Mouse (Mus musculus) fibroblast of lung, adult 2 months (primary cell): ENCODE data around the gene Traf1.

Experiments used
- DNase-seq: peaks from one replicate; pipeline ENCODE4 v3.0.0-alpha.2; 2011; ENCODE audit warnings: low read depth

Traf1 gene

GRCm38 (mm10) chr2:34941061-34941675, 20.4 kb downstream of the Traf1 start:
- no peak for DNase-seq

- no peak for DNase-seq
Observed at GRCm38 (mm10) chr2:34940246-34940645, 21.3 kb downstream of the Traf1 start.

GRCm38 (mm10) chr2:34938269-34939208, 23.0 kb downstream of the Traf1 start:
- DNase-seq = peak; percentile 53

- DNase-seq = no peak
Observed at GRCm38 (mm10) chr2:34937460-34937859, 24.1 kb downstream of the Traf1 start.

GRCm38 (mm10) chr2:34927320-34927719, 34.3 kb downstream of the Traf1 start:
- no peak for DNase-seq

- no peak for DNase-seq
Observed at GRCm38 (mm10) chr2:34922729-34923128, 38.8 kb downstream of the Traf1 start.

GRCm38 (mm10) chr2:34920144-34920543, 41.4 kb downstream of the Traf1 start:
- DNase-seq = no peak

GRCm38 (mm10) chr2:34915103-34915502, 46.5 kb downstream of the Traf1 start:
- DNase-seq = no peak

- no peak for DNase-seq
Observed at GRCm38 (mm10) chr2:34914823-34915082, 46.8 kb downstream of the Traf1 start.

- DNase-seq = no peak
Observed at GRCm38 (mm10) chr2:34914069-34914822, 47.3 kb downstream of the Traf1 start.

- DNase-seq = no peak
Observed at GRCm38 (mm10) chr2:34913218-34914068, 48.1 kb downstream of the Traf1 start, which contains the start of gene Phf19. Gene Phf19, minus strand, starts transcription at chr2:34914026.

GRCm38 (mm10) chr2:34912613-34913012, 49.0 kb downstream of the Traf1 start:
- DNase-seq = no peak

GRCm38 (mm10) chr2:34911871-34912270, 49.7 kb downstream of the Traf1 start:
- DNase-seq = no peak

- no peak for DNase-seq
Observed at GRCm38 (mm10) chr2:34909719-34910118, 51.9 kb downstream of the Traf1 start.

GRCm38 (mm10) chr2:34906861-34907604, 54.5 kb downstream of the Traf1 start:
- no peak for DNase-seq

- DNase-seq = no peak
Observed at GRCm38 (mm10) chr2:34906426-34906825, 55.1 kb downstream of the Traf1 start.

GRCm38 (mm10) chr2:34904849-34905542, 56.6 kb downstream of the Traf1 start:
- peak; percentile 95 for DNase-seq

- peak; percentile 43 for DNase-seq
Observed at GRCm38 (mm10) chr2:34903652-34904405, 57.7 kb downstream of the Traf1 start.

- DNase-seq = no peak
Observed at GRCm38 (mm10) chr2:34903191-34903590, 58.4 kb downstream of the Traf1 start.

GRCm38 (mm10) chr2:34902731-34903130, 58.8 kb downstream of the Traf1 start:
- DNase-seq = no peak
